Mouse (Mus musculus): Measurements from ENCODE around the gene Gm17027. TPM values are rescaled to one million over a fixed set of nuclear protein-coding genes. Genes with fewer than 3 reads are reported as not detected.
"Not testable (repeated sequence)": the region's sequence is repeated elsewhere in the genome, so short reads cannot be mapped to it uniquely, and the experiment has no call there.

Gene Gm17027
- not detected in 2 replicates for polyA plus RNA-seq (2012; rRNA removed)

- not testable (repeated sequence) for H3K27ac ChIP-seq (ENCODE audit: insufficient read depth, low read length); H3K4me1 ChIP-seq (ENCODE audit: control insufficient read depth, insufficient read depth, low read length); H3K4me3 ChIP-seq (ENCODE audit: insufficient read depth, low read length)
Observed at GRCm38 (mm10) chr14:42162522-42162921, at the start of gene Gm17027. TSS of gene Gm17027 (minus strand) at chr14:42162622.

- not testable (repeated sequence) for H3K4me1 ChIP-seq (ENCODE audit: control insufficient read depth, insufficient read depth, low read length); H3K27ac ChIP-seq (ENCODE audit: insufficient read depth, low read length)
Observed at GRCm38 (mm10) chr14:42190691-42191090, 28.3 kb upstream of the Gm17027 start, which contains the start of gene Gm3573. TSS of gene Gm3573 (minus strand) at chr14:42190791.

GRCm38 (mm10) chr14:42183936-42184335 lies 21.5 kb upstream of the Gm17027 start:
- H3K4me1 ChIP-seq (ENCODE audit: control insufficient read depth, insufficient read depth, low read length); H3K27ac ChIP-seq (ENCODE audit: insufficient read depth, low read length); H3K4me3 ChIP-seq (ENCODE audit: insufficient read depth, low read length): not testable (repeated sequence)

More at GRCm38 (mm10) chr14:42190691-42191090, 28.3 kb upstream of the Gm17027 start, which contains the start of gene Gm3573:
- not testable (repeated sequence) for H3K4me3 ChIP-seq (ENCODE audit: insufficient read depth, low read length)

GRCm38 (mm10) chr14:42134571-42134970 lies 27.9 kb downstream of the Gm17027 start:
- H3K27ac ChIP-seq (ENCODE audit: insufficient read depth, low read length); H3K4me3 ChIP-seq (ENCODE audit: insufficient read depth, low read length); H3K4me1 ChIP-seq (ENCODE audit: control insufficient read depth, insufficient read depth, low read length): not testable (repeated sequence)

GRCm38 (mm10) chr14:42133806-42134205 lies 28.6 kb downstream of the Gm17027 start:
- not testable (repeated sequence) for H3K27ac ChIP-seq (ENCODE audit: insufficient read depth, low read length); H3K4me1 ChIP-seq (ENCODE audit: control insufficient read depth, insufficient read depth, low read length); H3K4me3 ChIP-seq (ENCODE audit: insufficient read depth, low read length)

GRCm38 (mm10) chr14:42117269-42117668 lies 45.2 kb downstream of the Gm17027 start, which contains the start of gene Gm7951:
TSS of gene Gm7951 (minus strand) at chr14:42117369.
- H3K27ac ChIP-seq (ENCODE audit: insufficient read depth, low read length); H3K4me3 ChIP-seq (ENCODE audit: insufficient read depth, low read length); H3K4me1 ChIP-seq (ENCODE audit: control insufficient read depth, insufficient read depth, low read length): not testable (repeated sequence)

Other genes starting within 250 kb of the Gm17027 start
- gene 1700049E17Rik1, start 237.7 kb downstream of the Gm17027 start, polyA plus RNA-seq (2012; rRNA removed): not detected in 2 replicates
- not detected in 2 replicates for gene 1700024B05Rik, start 218.6 kb downstream of the Gm17027 start, polyA plus RNA-seq (2012; rRNA removed)
- not detected in 2 replicates for gene Gm6401, start 194.7 kb downstream of the Gm17027 start, polyA plus RNA-seq (2012; rRNA removed)
- not detected in 2 replicates for gene Gm3543, start 179.3 kb downstream of the Gm17027 start, polyA plus RNA-seq (2012; rRNA removed)
- not detected in 2 replicates for gene Gm7951, start 45.3 kb downstream of the Gm17027 start, polyA plus RNA-seq (2012; rRNA removed)
- not detected in 2 replicates for gene Gm3573, start 28.2 kb upstream of the Gm17027 start, polyA plus RNA-seq (2012; rRNA removed)
- gene Gm17026, start 97.4 kb upstream of the Gm17027 start, polyA plus RNA-seq (2012; rRNA removed): not detected in 2 replicates
- not detected in 2 replicates for gene Gm9611, start 134.7 kb upstream of the Gm17027 start, polyA plus RNA-seq (2012; rRNA removed)
- 0.08 TPM in 1 of 2 replicates, not detected in the other for gene Gm7995, start 147.6 kb upstream of the Gm17027 start, polyA plus RNA-seq (2012; rRNA removed)